Mouse (Mus musculus): ENCODE results near the gene Clasp1. TPM values are rescaled to one million over a fixed set of nuclear protein-coding genes. Genes with fewer than 3 reads are reported as not detected.
"Not testable (repeated sequence)": the region's sequence is repeated elsewhere in the genome, so short reads cannot be mapped to it uniquely, and the experiment has no call there.

Gene Clasp1
- total RNA-seq, 2 experiments from 2014 or later, result 92.5 to 102 TPM

- H3K4me3 ChIP-seq, result no peak overlapping the region
- no peak for TF ChIP-seq CTCF (conservative IDR thresholded peaks at IDR 0.05)
- DNase-seq (ENCODE audit: low spot score in 2 of 2), result no peak
- H3K27ac ChIP-seq, result no peak overlapping the region
Observed at GRCm38 (mm10) chr1:118598339-118598738, 209.5 kb downstream of the Clasp1 start.

GRCm38 (mm10) chr1:118613631-118614183 is 224.8 kb downstream of the Clasp1 start:
- DNase-seq (ENCODE audit: low spot score in 2 of 2), result no peak
- no peak overlapping the region for H3K4me3 ChIP-seq
- no peak for TF ChIP-seq CTCF (conservative IDR thresholded peaks at IDR 0.05)
- no peak overlapping the region for H3K27ac ChIP-seq

- DNase-seq (ENCODE audit: low spot score in 2 of 2); H3K27ac ChIP-seq; H3K4me3 ChIP-seq: not testable (repeated sequence)
Observed at GRCm38 (mm10) chr1:118621055-118621454, 232.2 kb downstream of the Clasp1 start.

- Histone ChIP-seq H3K4me3 (no peak overlapping the region), H3K27ac (no peak overlapping the region)
- DNase-seq (ENCODE audit: low spot score in 2 of 2), result no peak
- no peak for TF ChIP-seq CTCF (conservative IDR thresholded peaks at IDR 0.05)
Observed at GRCm38 (mm10) chr1:118622857-118623256, 234.0 kb downstream of the Clasp1 start.

GRCm38 (mm10) chr1:118625461-118625860 is 236.6 kb downstream of the Clasp1 start:
- TF ChIP-seq CTCF (conservative IDR thresholded peaks at IDR 0.05), result no peak
- DNase-seq (ENCODE audit: low spot score in 2 of 2), result no peak
- no peak overlapping the region for H3K27ac ChIP-seq
- no peak overlapping the region for H3K4me3 ChIP-seq

GRCm38 (mm10) chr1:118625921-118626320 is 237.1 kb downstream of the Clasp1 start:
- no peak for DNase-seq (ENCODE audit: low spot score in 2 of 2)
- no peak for TF ChIP-seq CTCF (conservative IDR thresholded peaks at IDR 0.05)
- Histone ChIP-seq H3K27ac (no peak overlapping the region), H3K4me3 (no peak overlapping the region)

- TF ChIP-seq CTCF (conservative IDR thresholded peaks at IDR 0.05), result no peak
- DNase-seq (ENCODE audit: low spot score in 2 of 2), result no peak
Observed at GRCm38 (mm10) chr1:118626452-118626851, 237.6 kb downstream of the Clasp1 start.

GRCm38 (mm10) chr1:118627781-118628464 is 239.1 kb downstream of the Clasp1 start, which contains the start of gene Tfcp2l1:
TSS of gene Tfcp2l1 (plus strand) at chr1:118627945.
- peak; percentile 31 for TF ChIP-seq CTCF (conservative IDR thresholded peaks at IDR 0.05)
- DNase-seq (ENCODE audit: low spot score in 2 of 2), result peak in 1 of 2 experiments; percentile 29
- H3K27ac ChIP-seq, result no peak within 1 kb of the TSS
- peak within 1 kb of the TSS; percentile 64 for H3K4me3 ChIP-seq

More at GRCm38 (mm10) chr1:118626452-118626851, 237.6 kb downstream of the Clasp1 start:
- Histone ChIP-seq H3K4me3 (no peak overlapping the region), H3K27ac (no peak overlapping the region)

GRCm38 (mm10) chr1:118633415-118633980 is 244.6 kb downstream of the Clasp1 start:
- no peak for DNase-seq (ENCODE audit: low spot score in 2 of 2)
- TF ChIP-seq CTCF (conservative IDR thresholded peaks at IDR 0.05), result no peak
- no peak overlapping the region for H3K4me3 ChIP-seq
- H3K27ac ChIP-seq, result no peak overlapping the region

GRCm38 (mm10) chr1:118642296-118642999 is 253.6 kb downstream of the Clasp1 start:
- DNase-seq (ENCODE audit: low spot score in 2 of 2), result no peak
- no peak for TF ChIP-seq CTCF (conservative IDR thresholded peaks at IDR 0.05)
- no peak overlapping the region for H3K4me3 ChIP-seq
- H3K27ac ChIP-seq, result no peak overlapping the region

GRCm38 (mm10) chr1:118643138-118643979 is 254.5 kb downstream of the Clasp1 start:
- TF ChIP-seq CTCF (conservative IDR thresholded peaks at IDR 0.05), result no peak
- no peak overlapping the region for H3K4me3 ChIP-seq
- H3K27ac ChIP-seq, result no peak overlapping the region
- no peak for DNase-seq (ENCODE audit: low spot score in 2 of 2)

- no peak overlapping the region for H3K4me3 ChIP-seq
- DNase-seq (ENCODE audit: low spot score in 2 of 2), result no peak
- no peak for TF ChIP-seq CTCF (conservative IDR thresholded peaks at IDR 0.05)
- no peak overlapping the region for H3K27ac ChIP-seq
Observed at GRCm38 (mm10) chr1:118645701-118646100, 256.8 kb downstream of the Clasp1 start.
